In the genomic region with DNA sequence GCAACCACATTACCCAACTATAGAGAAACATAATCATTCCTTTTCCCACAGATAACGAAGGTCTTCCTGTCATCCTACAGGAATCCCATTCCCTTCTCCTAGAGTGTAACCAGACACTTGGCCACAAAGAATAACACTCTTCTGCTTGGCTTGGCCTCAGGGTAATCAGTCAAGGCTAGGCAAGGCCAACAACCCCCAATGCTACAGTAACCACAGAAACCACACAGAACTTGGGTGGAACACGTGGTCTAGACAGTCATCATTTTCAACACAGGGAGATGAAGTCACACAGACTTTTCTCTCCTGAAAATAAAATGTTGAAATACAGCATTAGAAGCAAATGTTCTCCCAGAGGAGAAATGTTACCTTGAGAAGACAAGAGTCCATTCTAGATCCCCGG, we compare ENCODE assay signal across 11 mouse cellular contexts.
DNase-seq lines count a peak whose midpoint lies in the region; ATAC-seq lines count a peak whose summit lies in the region.
"Had no signal": no experiment of that assay in that cellular context is flagged by ENCODE, and none has a peak within 500 bp of the region (broad histone marks: within the 10 kb centered on the region; RNA-seq: fewer than 3 reads in every experiment).

No protein-coding gene starts in this region.

- ATAC-seq in heart, embryonic 11.5 days (replicated peaks; ENCODE audit: insufficient number of reproducible peaks, low FRiP score, low TSS enrichment): no peak; the same call in 1 of the 2 replicates
- peak; percentile 92 to 96 for ATAC-seq in hematopoietic stem cell, adult 5-6 weeks (replicated peaks in 1 of 2; ENCODE audit: insufficient read depth in 1 of 2, low FRiP score in 2 of 2, low TSS enrichment in 1 of 2, low read depth in 1 of 2, poor library complexity in 2 of 2, severe bottlenecking in 2 of 2)
- ATAC-seq in forebrain, embryonic 12.5 days (ENCODE audit: low FRiP score): no peak

- no peaks in the 10 kb centered on the region for H3K36me3 ChIP-seq in heart, embryonic 11.5 days (ENCODE audit: control insufficient read depth, insufficient read depth, low read length)
- H3K36me3 ChIP-seq in forebrain, embryonic 12.5 days (replicated peaks): no peaks in the 10 kb centered on the region
- H3K36me3 ChIP-seq: embryonic facial prominence, embryonic 13.5 days; liver, embryonic 13.5 days; midbrain, embryonic 12.5 days had no signal

- H3K27ac ChIP-seq in heart, embryonic 11.5 days (ENCODE audit: low read depth, low read length): no peak overlapping the region
- no peak overlapping the region for H3K27ac ChIP-seq in forebrain, embryonic 12.5 days
- H3K27ac ChIP-seq: embryonic facial prominence, embryonic 13.5 days; liver, embryonic 13.5 days; midbrain, embryonic 12.5 days had no signal

- WGBS in heart, embryonic 11.5 days (ENCODE audit: insufficient replicate concordance): 45% methylated on average over 3 of the region's 3 CpGs
- 71% methylated on average over 3 of the region's 3 CpGs for WGBS in forebrain, embryonic 12.5 days

- no peaks in the 10 kb centered on the region for H3K9me3 ChIP-seq in heart, embryonic 11.5 days (replicated peaks; ENCODE audit: control insufficient read depth, low read length)
- no peaks in the 10 kb centered on the region for H3K9me3 ChIP-seq in forebrain, embryonic 12.5 days
- H3K9me3 ChIP-seq: embryonic facial prominence, embryonic 13.5 days; liver, embryonic 13.5 days; midbrain, embryonic 12.5 days had no signal

- no peaks in the 10 kb centered on the region for H3K27me3 ChIP-seq in heart, embryonic 11.5 days (ENCODE audit: control insufficient read depth, insufficient read depth, low read length)
- H3K27me3 ChIP-seq in forebrain, embryonic 12.5 days: no peaks in the 10 kb centered on the region
- H3K27me3 ChIP-seq: embryonic facial prominence, embryonic 13.5 days; liver, embryonic 13.5 days; midbrain, embryonic 12.5 days had no signal

- H3K4me2 ChIP-seq in heart, embryonic 11.5 days: no peak overlapping the region
- no peak overlapping the region for H3K4me2 ChIP-seq in forebrain, embryonic 12.5 days
- H3K4me2 ChIP-seq: embryonic facial prominence, embryonic 13.5 days; liver, embryonic 13.5 days; midbrain, embryonic 12.5 days had no signal

- peak; percentile 82 for DNase-seq in heart, adult 11 months
- peak; percentile 98 for DNase-seq in 3T3-L1 (ENCODE audit: low read depth, low spot score)
- DNase-seq in T-cell, adult 2 months (ENCODE audit: low spot score): peak; percentile 5
- DNase-seq in cerebellum, adult 18-20 months: no peak
- DNase-seq in spleen, adult 12 weeks (ENCODE audit: low spot score): no peak
- DNase-seq: liver, embryonic 13.5 days had no signal

- H3K9ac ChIP-seq in heart, embryonic 11.5 days (ENCODE audit: low read depth, low read length): no peak overlapping the region
- no peak overlapping the region for H3K9ac ChIP-seq in forebrain, embryonic 12.5 days
- H3K9ac ChIP-seq: embryonic facial prominence, embryonic 13.5 days; liver, embryonic 13.5 days; midbrain, embryonic 12.5 days had no signal

- no peaks in the 10 kb centered on the region for H3K4me1 ChIP-seq in heart, embryonic 11.5 days (ENCODE audit: control insufficient read depth, insufficient read depth, low read length)
- H3K4me1 ChIP-seq in forebrain, embryonic 12.5 days: no peaks in the 10 kb centered on the region
- H3K4me1 ChIP-seq: liver, embryonic 13.5 days; midbrain, embryonic 12.5 days had no signal

- H3K4me3 ChIP-seq in heart, embryonic 11.5 days (ENCODE audit: low read depth, low read length): no peak overlapping the region
- H3K4me3 ChIP-seq in forebrain, embryonic 12.5 days (replicated peaks): no peak overlapping the region
- H3K4me3 ChIP-seq: embryonic facial prominence, embryonic 13.5 days; liver, embryonic 13.5 days; midbrain, embryonic 12.5 days had no signal

Comparison
In these comparisons a context has a peak if more than half of its experiments do, and no peak if none do; other contexts are left out.
1. DNase-seq: peak in heart, adult 11 months (single experiment), 3T3-L1 (single experiment) and T-cell, adult 2 months (single experiment); none in cerebellum, adult 18-20 months (0 of 2) and spleen, adult 12 weeks (single experiment).
2. ATAC-seq: peak in hematopoietic stem cell, adult 5-6 weeks (2 of 2); none in heart, embryonic 11.5 days (single experiment) and forebrain, embryonic 12.5 days (single experiment).